Mouse (Mus musculus) midbrain, embryonic 14.5 days (tissue): ENCODE measurements at regions not wholly inside any gene's neighbourhood (a gene's known extent, or its start where the extent isn't known, plus 50 kb on each side); places are given as distances from the start of the nearest gene placed in this dataset.
A peak's percentile ranks its signal among the peaks of the same experiment; 100 is the strongest.

Source experiments
- ATAC-seq: fragments of 200-750 bp; cut with Nextera tagmentation; 2 replicates; pipeline ENCODE4 v1.8.0; 2017; ENCODE audit warnings: moderate number of reproducible peaks, moderate library complexity; ENCODE audit not compliant: low FRiP score, low TSS enrichment
- DNase-seq: peaks from one replicate; pipeline ENCODE4 v3.0.0-alpha.2; 2015
- H3K27ac ChIP-seq: fragments of 300-500 bp; sonication (generic); replicated peaks from 2 replicates; pipeline ENCODE4 v1.5.1; 2014; ENCODE audit warnings: mild to moderate bottlenecking, low read depth, low read length, moderate library complexity
- H3K27me3 ChIP-seq: fragments of 300-500 bp; sonication (generic); 2 replicates; pipeline ENCODE4 v1.6.1; 2014; ENCODE audit warnings: low read length, control low read depth, mixed read lengths; ENCODE audit not compliant: control insufficient read depth, insufficient read depth
- H3K36me3 ChIP-seq: fragments of 300-500 bp; sonication (generic); 2 replicates; pipeline ENCODE4 v1.6.1; 2014; ENCODE audit warnings: low read length, control low read depth; ENCODE audit not compliant: control insufficient read depth, insufficient read depth
- H3K4me1 ChIP-seq: fragments of 300-500 bp; sonication (generic); 2 replicates; pipeline ENCODE4 v1.6.1; 2014; ENCODE audit warnings: mild to moderate bottlenecking, antibody characterized with exemption, low read length, control low read depth; ENCODE audit not compliant: control insufficient read depth, insufficient read depth
- H3K4me2 ChIP-seq: fragments of 300-500 bp; sonication (generic); 2 replicates; pipeline ENCODE4 v1.6.1; 2014; ENCODE audit warnings: mild to moderate bottlenecking, low read length, moderate library complexity
- H3K4me3 ChIP-seq: fragments of 300-500 bp; sonication (generic); replicated peaks from 2 replicates; pipeline ENCODE4 v1.5.1; 2014; ENCODE audit warnings: low read depth, low read length
- H3K9ac ChIP-seq: fragments of 300-500 bp; sonication (generic); replicated peaks from 2 replicates; pipeline ENCODE4 v1.6.1; 2014; ENCODE audit warnings: mild to moderate bottlenecking, low read length, moderate library complexity
- H3K9me3 ChIP-seq: fragments of 300-500 bp; sonication (generic); 2 replicates; pipeline ENCODE4 v1.6.1; 2016; ENCODE audit warnings: low read length, control low read depth, mixed read lengths; ENCODE audit not compliant: control insufficient read depth
- WGBS: fragments of 180-500 bp; shearing (Covaris S2); extraction: QIAGEN DNeasy Blood & Tissue Kit; methylation state at CpG from one replicate; pipeline ENCODE4 v1.1.7; 2014; 5-methylcytosine and 5-hydroxymethylcytosine counted together

DNA sequence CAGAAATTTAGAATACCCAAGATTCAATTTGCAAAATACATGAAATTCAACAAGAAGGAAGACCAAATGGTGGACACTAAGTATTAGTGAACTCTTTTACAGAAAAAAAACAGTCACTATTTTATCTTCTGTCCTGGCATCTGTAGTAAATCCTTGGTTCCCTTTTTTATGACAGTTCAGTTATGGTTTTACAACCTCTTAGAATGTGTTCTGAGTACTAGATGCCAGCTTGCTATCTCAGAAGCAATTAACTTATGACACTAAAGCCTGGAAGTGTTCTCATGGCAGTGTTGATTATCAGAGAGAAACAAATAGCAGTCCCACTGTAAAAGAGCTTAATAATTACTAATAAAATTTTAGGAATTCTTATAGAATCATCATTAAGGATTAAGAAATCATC is 811.2 kb upstream of the Cox7c start:
- Histone ChIP-seq H3K9ac (no peak overlapping the region), H3K9me3 (no peaks in the 10 kb centered on the region), H3K4me2 (no peak overlapping the region), H3K27me3 (no peaks in the 10 kb centered on the region), H3K27ac (no peak overlapping the region), H3K4me1 (no peaks in the 10 kb centered on the region), H3K4me3 (no peak overlapping the region), H3K36me3 (no peaks in the 10 kb centered on the region)
- ATAC-seq (no peak), DNase-seq (no peak)

DNA sequence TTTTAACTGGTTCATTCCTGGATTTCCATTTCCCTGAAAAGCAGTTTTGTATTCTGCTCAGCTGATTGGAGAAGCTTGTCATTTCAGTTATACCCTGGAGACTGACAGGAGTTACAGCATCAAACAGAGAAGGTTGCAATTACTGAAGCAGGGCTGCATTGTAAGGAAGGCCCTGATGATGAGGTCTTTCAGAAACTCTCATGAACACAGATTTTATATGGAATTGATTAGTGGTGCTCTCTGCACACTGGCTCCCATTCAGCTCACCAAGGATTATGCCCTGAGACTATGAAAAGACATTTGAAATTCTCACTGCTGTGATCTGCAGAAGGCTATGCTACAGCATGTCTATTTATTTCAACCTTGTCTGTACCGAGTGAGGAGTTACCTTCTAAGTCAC is 794.2 kb upstream of the Cox7c start:
- H3K4me1 ChIP-seq = no peaks in the 10 kb centered on the region
- H3K36me3 ChIP-seq = no peaks in the 10 kb centered on the region
- H3K4me3 ChIP-seq = no peak overlapping the region
- DNase-seq (peak; percentile 69), ATAC-seq (peak; percentile 76)
- H3K9me3 ChIP-seq = no peaks in the 10 kb centered on the region
- no peak overlapping the region for H3K4me2 ChIP-seq
- H3K9ac ChIP-seq = no peak overlapping the region
- H3K27ac ChIP-seq = 0 out of 2 replicates have a peak overlapping the region, but pooled peaks have one; percentile 32
- H3K27me3 ChIP-seq = no peaks in the 10 kb centered on the region
- 50% methylated on average over 1 of the region's 1 CpGs for WGBS
